Mouse (Mus musculus): Measurements from ENCODE around the gene Mccc1.

- TF ChIP-seq CTCF (IDR thresholded peaks at IDR 0.05; ENCODE audit: borderline replicate concordance, extremely low read depth, insufficient read depth, insufficient read length): no peak
- no peak for TF ChIP-seq POLR2A (IDR thresholded peaks at IDR 0.05; ENCODE audit: borderline replicate concordance, extremely low read depth, insufficient read depth, insufficient read length, poor library complexity, severe bottlenecking)
Measured at GRCm38 (mm10) chr3:36031740-36032510, 31.4 kb upstream of the Mccc1 start.

Data from brain, embryonic 14.5 days (tissue).